Mouse (Mus musculus) lung, postnatal 0 days (tissue): ENCODE measurements around the gene Icos. TPM values are rescaled to one million over a fixed set of nuclear protein-coding genes. Genes with fewer than 3 reads are reported as not detected.

Source experiments
- ATAC-seq: fragments of 200-750 bp; cut with Nextera tagmentation; 2 replicates; pipeline ENCODE4 v1.8.0; 2017; ENCODE audit warnings: moderate library complexity
- DNase-seq: peaks from one replicate; pipeline ENCODE4 v3.0.0-alpha.2; 2016; ENCODE audit warnings: low spot score
- H3K27ac ChIP-seq: fragments of 300-500 bp; sonication (generic); 2 replicates; pipeline ENCODE4 v1.5.1; 2014; ENCODE audit warnings: antibody characterized with exemption, mild to moderate bottlenecking, low read length, mixed read lengths
- H3K27me3 ChIP-seq: fragments of 300-500 bp; sonication (generic); replicated peaks from 2 replicates; pipeline ENCODE4 v1.6.1; 2014; ENCODE audit warnings: low read length, mixed read lengths; ENCODE audit not compliant: insufficient read depth
- H3K36me3 ChIP-seq: fragments of 300-500 bp; sonication (generic); 2 replicates; pipeline ENCODE4 v1.6.1; 2014; ENCODE audit warnings: low read length, mixed read lengths; ENCODE audit not compliant: insufficient read depth
- H3K4me1 ChIP-seq: fragments of 300-500 bp; sonication (generic); 2 replicates; pipeline ENCODE4 v1.6.1; 2014; ENCODE audit warnings: antibody characterized with exemption, low read depth, low read length, mixed read lengths; ENCODE audit not compliant: insufficient read depth
- H3K4me2 ChIP-seq: fragments of 300-500 bp; sonication (generic); replicated peaks from 2 replicates; pipeline ENCODE4 v1.6.1; 2014; ENCODE audit warnings: low read depth, mild to moderate bottlenecking, low read length, moderate library complexity, mixed read lengths
- H3K4me3 ChIP-seq: fragments of 300-500 bp; sonication (generic); 2 replicates; pipeline ENCODE4 v1.5.1; 2014; ENCODE audit warnings: low read depth, low read length
- H3K9ac ChIP-seq: fragments of 300-500 bp; sonication (generic); replicated peaks from 2 replicates; pipeline ENCODE4 v1.6.1; 2014; ENCODE audit warnings: low read depth, mild to moderate bottlenecking
- H3K9me3 ChIP-seq: fragments of 300-500 bp; sonication (generic); 2 replicates; pipeline ENCODE4 v1.6.1; 2016; ENCODE audit warnings: low read length, mixed read lengths
- CTCF ChIP-seq: IDR thresholded peaks from 2 replicates; pipeline ENCODE4 v1.5.1; 2016; ENCODE audit warnings: antibody characterized with exemption, mild to moderate bottlenecking
- EP300 ChIP-seq: IDR thresholded peaks from 2 replicates; pipeline ENCODE4 v1.6.1; 2016; ENCODE audit warnings: antibody characterized with exemption, mild to moderate bottlenecking, control low read depth
- whole genome bisulfite sequencing: fragments of 180-500 bp; shearing (Covaris S2); extraction: QIAGEN DNeasy Blood & Tissue Kit; methylation state at CpG from one replicate; pipeline ENCODE4 v1.1.7; 2014; 5-methylcytosine and 5-hydroxymethylcytosine counted together
- polyA plus RNA-seq: library from polyadenylated mRNA; unstranded; fragments of >200 nt; fragmentation: Nextera tagmentation; extraction: Ambion mirVana; gene quantifications from 2 replicates; pipeline ENCODE4 v1.2.1, GENCODE M21; 2015

Gene Icos
- polyA plus RNA-seq, 1 experiment from 2014 or later = 0.25 TPM

DNA sequence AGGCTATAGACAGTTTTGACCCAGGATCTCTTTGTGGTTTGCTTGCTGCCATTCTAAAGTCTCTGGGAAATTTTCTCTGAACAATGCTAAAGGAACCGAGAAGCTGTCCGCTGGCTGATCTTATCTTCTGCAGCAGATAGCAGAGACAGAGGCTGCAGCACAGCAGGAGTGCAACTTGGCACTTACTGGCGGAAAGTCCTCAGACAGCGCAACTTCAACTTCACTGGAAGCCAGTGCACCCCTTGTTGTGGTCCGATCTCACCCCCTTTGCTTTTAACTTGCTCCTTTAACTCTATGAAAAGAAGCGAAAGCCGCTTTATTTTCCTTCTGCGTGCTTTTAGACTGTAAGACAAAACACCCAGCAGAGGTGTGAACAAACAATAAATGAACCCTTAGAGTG lies 12.6 kb downstream of the Icos start:
- no peak overlapping the region for H3K9ac ChIP-seq
- H3K27ac ChIP-seq = no peak overlapping the region
- no peak for TF ChIP-seq EP300
- no peak for TF ChIP-seq CTCF
- 47% methylated on average over 8 of the region's 8 CpGs for WGBS
- DNase-seq = no peak
- H3K9me3 ChIP-seq = no peaks in the 10 kb centered on the region
- H3K4me1 ChIP-seq = no peaks in the 10 kb centered on the region
- ATAC-seq = no peak
- no peak overlapping the region for H3K4me2 ChIP-seq
- H3K36me3 ChIP-seq = no peaks in the 10 kb centered on the region
- H3K27me3 ChIP-seq = no peaks in the 10 kb centered on the region
- no peak overlapping the region for H3K4me3 ChIP-seq

DNA sequence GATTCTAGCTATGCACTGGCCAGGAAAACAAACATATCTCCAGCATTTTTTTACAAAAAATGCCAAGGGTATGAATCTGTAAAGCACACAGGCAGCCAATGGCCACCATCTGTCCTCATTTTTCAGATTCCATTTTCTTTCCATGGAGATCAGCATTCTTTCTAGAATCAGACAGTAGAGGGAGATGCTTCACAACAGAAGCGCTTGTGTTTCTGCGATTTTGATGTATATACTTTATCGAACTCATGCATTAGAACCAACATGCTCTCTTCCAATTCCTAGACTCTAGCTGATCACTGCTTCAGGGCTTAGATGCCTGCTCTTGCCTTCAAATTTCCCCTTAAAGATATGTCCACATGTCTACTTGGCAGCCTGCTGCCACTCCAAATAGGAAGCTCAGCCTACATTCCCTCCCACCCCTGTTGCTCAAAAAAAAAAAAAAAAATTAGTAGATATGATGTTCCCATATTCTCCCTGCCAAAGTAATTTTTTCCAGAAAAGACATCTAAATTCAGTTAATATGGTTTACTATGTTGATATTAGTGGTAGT lies 20.4 kb downstream of the Icos start:
- Histone ChIP-seq H3K36me3 (no peaks in the 10 kb centered on the region), H3K4me1 (no peaks in the 10 kb centered on the region), H3K27me3 (no peaks in the 10 kb centered on the region), H3K9me3 (no peaks in the 10 kb centered on the region), H3K9ac (no peak overlapping the region), H3K4me2 (no peak overlapping the region), H3K27ac (no peak overlapping the region), H3K4me3 (no peak overlapping the region)
- no peak for ATAC-seq
- 86% methylated on average over 3 of the region's 3 CpGs for WGBS
- no peak for TF ChIP-seq EP300
- TF ChIP-seq CTCF = no peak
- no peak for DNase-seq

DNA sequence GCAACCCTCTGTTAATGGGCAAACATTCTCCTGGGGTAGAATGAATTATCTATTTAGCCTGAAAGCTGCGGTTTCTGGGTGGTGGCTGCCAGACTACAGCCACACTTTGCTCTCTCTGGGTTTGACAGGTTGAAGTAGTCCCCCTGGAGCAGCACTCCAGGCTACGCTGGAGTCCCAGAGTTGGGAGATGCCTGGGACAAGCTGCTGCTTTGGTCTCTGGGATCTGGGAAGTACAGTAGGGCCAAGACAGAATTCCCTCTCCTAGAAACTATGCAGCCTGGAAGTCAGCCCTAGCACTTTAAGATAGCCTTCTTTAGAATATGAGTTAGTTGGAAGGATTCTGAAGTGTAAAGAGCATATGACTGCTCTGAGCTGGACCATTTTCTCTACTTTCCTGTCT lies 21.0 kb downstream of the Icos start:
- Histone ChIP-seq H3K27ac (no peak overlapping the region), H3K9me3 (no peaks in the 10 kb centered on the region)

DNA sequence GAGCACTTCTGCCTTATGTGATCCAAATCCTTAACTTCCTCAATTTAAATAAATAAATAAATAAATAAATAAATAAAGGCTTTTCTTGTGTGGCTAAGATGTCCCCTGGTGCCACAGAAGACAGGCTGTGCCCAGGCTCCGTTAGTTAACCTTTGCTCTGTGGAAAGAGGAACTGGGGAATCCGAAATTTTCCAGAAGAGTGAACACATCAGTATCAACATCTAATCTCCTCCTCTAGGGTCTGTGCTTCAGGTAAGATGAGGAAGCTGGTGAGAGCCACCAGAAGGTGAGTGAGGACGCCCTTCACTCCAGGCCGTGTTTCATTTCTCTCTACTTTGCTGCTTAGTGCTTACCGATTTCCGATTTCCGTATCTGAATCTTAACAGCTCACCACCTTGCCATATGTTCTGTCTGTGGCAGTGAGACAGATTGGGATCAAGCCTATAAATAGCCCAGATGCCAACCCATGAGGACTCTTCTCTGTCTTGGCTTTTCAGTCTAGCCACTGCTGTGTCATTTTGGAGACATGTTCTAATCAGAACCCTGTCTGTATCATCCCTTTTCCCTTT lies 24.1 kb downstream of the Icos start:
- Histone ChIP-seq H3K4me2 (no peak overlapping the region), H3K27me3 (no peaks in the 10 kb centered on the region), H3K36me3 (no peaks in the 10 kb centered on the region), H3K27ac (no peak overlapping the region), H3K9ac (no peak overlapping the region), H3K9me3 (no peaks in the 10 kb centered on the region), H3K4me3 (no peak overlapping the region), H3K4me1 (no peaks in the 10 kb centered on the region)
- no peak for TF ChIP-seq CTCF
- TF ChIP-seq EP300 = no peak
- ATAC-seq (no peak), DNase-seq (no peak)
- WGBS = 82% methylated on average over 7 of the region's 7 CpGs

More for the DNA sequence above, 21.0 kb downstream of the Icos start:
- Histone ChIP-seq H3K36me3 (no peaks in the 10 kb centered on the region), H3K27me3 (no peaks in the 10 kb centered on the region), H3K4me1 (no peaks in the 10 kb centered on the region), H3K4me3 (no peak overlapping the region), H3K4me2 (no peak overlapping the region), H3K9ac (no peak overlapping the region)
- DNase-seq (no peak), ATAC-seq (no peak)
- TF ChIP-seq CTCF = no peak
- TF ChIP-seq EP300 = no peak
- WGBS = 47% methylated on average over 2 of the region's 2 CpGs

DNA sequence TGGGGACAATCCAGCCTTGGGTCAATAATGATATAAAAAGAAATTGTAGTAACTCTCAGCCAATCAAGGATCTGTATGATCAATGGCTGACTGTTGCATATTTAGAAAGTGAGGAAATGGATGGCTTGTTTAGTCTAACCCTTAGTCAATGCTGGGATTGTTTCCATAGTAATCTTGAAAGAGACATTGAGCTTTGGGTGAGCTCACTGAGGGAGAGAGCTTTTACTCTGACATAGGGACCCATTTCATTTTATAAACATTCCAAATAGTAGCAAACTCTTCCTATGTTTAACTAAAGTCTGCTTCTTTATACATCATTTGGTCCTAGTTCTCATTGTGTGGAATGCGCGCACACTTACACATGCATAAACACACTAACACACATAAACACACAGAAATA lies 28.5 kb downstream of the Icos start:
- Histone ChIP-seq H3K36me3 (no peaks in the 10 kb centered on the region), H3K9ac (no peak overlapping the region), H3K4me3 (no peak overlapping the region), H3K4me1 (no peaks in the 10 kb centered on the region), H3K27ac (no peak overlapping the region), H3K27me3 (no peaks in the 10 kb centered on the region), H3K4me2 (no peak overlapping the region), H3K9me3 (no peaks in the 10 kb centered on the region)
- DNase-seq (no peak), ATAC-seq (peak; percentile 38; the same call in 1 of the 2 replicates)
- WGBS = 85% methylated on average over 2 of the region's 2 CpGs
- TF ChIP-seq CTCF (no peak), EP300 (no peak)

DNA sequence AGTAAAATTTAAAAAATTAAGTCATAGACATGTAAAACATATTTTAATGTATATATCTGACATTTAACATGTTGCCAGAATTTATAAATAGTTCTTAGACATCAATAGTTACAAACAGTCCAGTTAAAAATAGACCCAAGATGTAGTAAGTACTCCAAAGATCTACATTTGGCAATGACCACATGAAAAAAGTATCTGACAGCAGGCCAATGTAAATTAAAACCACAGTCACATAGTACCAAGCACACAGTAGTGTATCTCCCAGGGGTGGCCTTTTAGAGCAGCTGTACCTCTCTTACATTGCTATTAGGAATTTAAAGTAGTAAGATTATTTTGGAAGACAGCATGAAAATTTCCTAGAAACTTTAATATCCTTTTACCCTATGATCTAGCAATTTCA lies 29.8 kb downstream of the Icos start:
- no peak overlapping the region for H3K9ac ChIP-seq
- H3K4me3 ChIP-seq = no peak overlapping the region
- no peaks in the 10 kb centered on the region for H3K36me3 ChIP-seq
- no peaks in the 10 kb centered on the region for H3K27me3 ChIP-seq
- TF ChIP-seq EP300 = no peak
- no peaks in the 10 kb centered on the region for H3K9me3 ChIP-seq
- H3K27ac ChIP-seq = no peak overlapping the region
- ATAC-seq = no peak
- no peak overlapping the region for H3K4me2 ChIP-seq
- no peaks in the 10 kb centered on the region for H3K4me1 ChIP-seq
- no peak for DNase-seq
